Mouse (Mus musculus) erythroblast, adult 5-6 weeks (primary cell): ENCODE results near the gene Car1. TPM values are rescaled to one million over a fixed set of nuclear protein-coding genes. Genes with fewer than 3 reads are reported as not detected.
"Not testable (repeated sequence)": the region's sequence is repeated elsewhere in the genome, so short reads cannot be mapped to it uniquely, and the experiment has no call there.

ENCODE experiments used
- ATAC-seq: replicated peaks from 2 replicates; pipeline ENCODE4 v1.8.0; 2016; ENCODE audit warnings: moderate number of reproducible peaks, mild to moderate bottlenecking, moderate TSS enrichment, inconsistent platforms; ENCODE audit not compliant: poor library complexity, low FRiP score, severe bottlenecking
- total RNA-seq, 2 experiments: library from RNA; stranded (forward) in 1 of 2; stranded (reverse) in 1 of 2; fragments of 150-400 nt in 1 of 2; fragments of 200-764, 138-1000 nt in 1 of 2; gene quantifications; 2 replicates each; pipeline versions ENCODE4 v1.2.3 to v1.2.4; 2015 to 2017; ENCODE audit warnings: low replicate concordance in 2 of 2

Gene Car1
- total RNA-seq, 2 experiments from 2014 or later, result 171 to 585 TPM

- no peak for ATAC-seq
These were observed 21.6 kb downstream of the Car1 start for GRCm38 (mm10) chr3:14786551-14787079.

- no peak for ATAC-seq
These were observed 22.8 kb downstream of the Car1 start for GRCm38 (mm10) chr3:14785353-14785752.

GRCm38 (mm10) chr3:14783198-14783597 is 25.0 kb downstream of the Car1 start:
- not testable (repeated sequence) for ATAC-seq

GRCm38 (mm10) chr3:14782365-14782764 is 25.8 kb downstream of the Car1 start:
- not testable (repeated sequence) for ATAC-seq

GRCm38 (mm10) chr3:14780212-14780611 is 28.0 kb downstream of the Car1 start:
- ATAC-seq, result no peak

- ATAC-seq, result not testable (repeated sequence)
These were observed 31.5 kb downstream of the Car1 start for GRCm38 (mm10) chr3:14776497-14777162.

- ATAC-seq, result not testable (repeated sequence)
These were observed 33.6 kb downstream of the Car1 start for GRCm38 (mm10) chr3:14774539-14774938.

GRCm38 (mm10) chr3:14772473-14772872 is 35.7 kb downstream of the Car1 start:
- ATAC-seq, result not testable (repeated sequence)

- ATAC-seq, result no peak
These were observed 43.2 kb downstream of the Car1 start for GRCm38 (mm10) chr3:14764755-14765566.

GRCm38 (mm10) chr3:14755716-14756115 is 52.5 kb downstream of the Car1 start:
- no peak for ATAC-seq

- no peak for ATAC-seq
These were observed 62.1 kb downstream of the Car1 start for GRCm38 (mm10) chr3:14746041-14746440.

GRCm38 (mm10) chr3:14738261-14738660 is 69.9 kb downstream of the Car1 start:
- ATAC-seq, result no peak

GRCm38 (mm10) chr3:14727496-14727895 is 80.7 kb downstream of the Car1 start:
- not testable (repeated sequence) for ATAC-seq

- not testable (repeated sequence) for ATAC-seq
These were observed 82.7 kb downstream of the Car1 start for GRCm38 (mm10) chr3:14725462-14725861.

Other genes starting within 250 kb of the Car1 start
- 42.2 and 87.2 TPM in 2 replicates for gene 1810022K09Rik, start 197.1 kb downstream of the Car1 start, total RNA-seq (2015; ENCODE audit: low replicate concordance)
- 55.9 and 100 TPM in 2 replicates for gene 1810022K09Rik, start 197.1 kb downstream of the Car1 start, total RNA-seq (2017; ENCODE audit: low replicate concordance)
- gene Car13, start 166.6 kb downstream of the Car1 start, total RNA-seq (2015; ENCODE audit: low replicate concordance), result 0.84 TPM in 1 of 2 replicates, not detected in the other
- 0.42 TPM in 1 of 2 replicates, not detected in the other for gene Car13, start 166.6 kb downstream of the Car1 start, total RNA-seq (2017; ENCODE audit: low replicate concordance)
- gene Car3, start 55.1 kb upstream of the Car1 start, total RNA-seq (2015; ENCODE audit: low replicate concordance), result 0.38 TPM in 1 of 2 replicates, not detected in the other
- gene Car3, start 55.1 kb upstream of the Car1 start, total RNA-seq (2017; ENCODE audit: low replicate concordance), result 0.85 TPM in 1 of 2 replicates, not detected in the other
- gene Car2, start 77.9 kb upstream of the Car1 start, total RNA-seq (2015; ENCODE audit: low replicate concordance), result 2,221 and 2,248 TPM in 2 replicates
- gene Car2, start 77.9 kb upstream of the Car1 start, total RNA-seq (2017; ENCODE audit: low replicate concordance), result 2,517 and 3,025 TPM in 2 replicates